Mouse (Mus musculus): Measurements from ENCODE around the gene Zfand2a. TPM values are rescaled to one million over a fixed set of nuclear protein-coding genes. Genes with fewer than 3 reads are reported as not detected.

Gene Zfand2a
- 0.60 and 0.61 TPM in 2 replicates for polyA plus RNA-seq (2012)

DNA sequence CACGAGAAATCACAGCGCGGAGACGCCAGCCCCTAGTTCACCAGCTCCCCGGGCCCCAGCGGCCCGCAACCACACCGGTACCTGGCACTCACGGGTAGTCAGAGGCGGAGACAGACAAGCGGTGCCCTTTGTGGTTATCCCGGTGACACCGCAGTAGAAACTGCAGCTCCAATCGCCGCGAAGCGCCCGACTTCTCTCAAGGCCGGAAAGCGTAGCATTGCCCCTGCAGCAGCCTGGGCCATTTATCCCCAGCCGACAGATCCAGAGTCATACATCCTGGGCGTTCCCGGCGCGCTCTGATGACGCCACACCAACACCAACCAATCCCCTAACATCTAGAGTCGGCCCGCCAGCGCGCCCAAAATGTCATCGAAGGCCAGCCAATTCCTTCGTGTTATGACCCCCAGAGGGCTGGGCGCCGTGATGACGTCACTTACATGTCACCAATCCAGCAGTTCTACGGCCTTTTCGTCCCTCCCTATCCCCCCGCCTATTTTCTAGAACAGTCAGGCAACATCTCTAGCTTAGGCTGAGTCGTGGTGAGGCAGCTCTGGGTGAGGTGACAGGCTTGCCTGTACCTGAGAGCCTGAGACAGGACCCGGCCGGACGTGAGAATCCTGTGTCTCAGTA is at the start of gene Zfand2a:
Gene Zfand2a (minus strand): TSS at position 365 of the 630 bp plus-strand sequence.
- Histone ChIP-seq H3K4me1 (ENCODE audit: control insufficient read depth) (peaks cover 27% of the 10 kb centered on the region), H3K9me3 (ENCODE audit: control insufficient read depth, low read length) (no peaks in the 10 kb centered on the region), H3K4me3 (replicated peaks) (peak within 1 kb of the TSS; percentile 91), H3K27me3 (ENCODE audit: control insufficient read depth) (no peaks in the 10 kb centered on the region), H3K36me3 (ENCODE audit: control insufficient read depth) (peaks cover 33% of the 10 kb centered on the region)
- TF ChIP-seq GATA1 (IDR thresholded peaks at IDR 0.05; ENCODE audit: low read length) (no peak), TAL1 (IDR thresholded peaks at IDR 0.05; ENCODE audit: low read length) (no peak)

DNA sequence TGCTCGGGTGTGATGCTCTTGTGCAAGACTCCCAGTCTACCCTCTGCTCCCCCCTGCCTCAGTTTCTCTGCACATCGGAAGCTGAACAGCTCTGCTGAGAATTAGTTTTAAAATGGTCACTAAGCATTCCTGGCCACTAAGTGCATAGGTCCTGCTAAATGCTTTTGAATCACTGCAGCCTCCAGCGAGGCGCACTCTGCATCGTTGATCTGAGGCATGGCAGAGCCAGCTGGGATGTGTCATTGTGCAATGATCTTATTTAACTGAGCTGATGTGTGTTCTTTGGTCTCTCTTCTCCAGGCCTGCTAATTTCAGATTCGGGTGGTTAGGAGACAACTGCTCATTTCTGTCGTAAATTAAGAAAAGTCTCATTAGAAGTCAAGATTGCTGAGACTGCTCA is 44.5 kb upstream of the Zfand2a start:
- no peak overlapping the region for H3K4me3 ChIP-seq (replicated peaks)
- H3K9me3 ChIP-seq (ENCODE audit: control insufficient read depth, low read length), result no peaks in the 10 kb centered on the region
- no peaks in the 10 kb centered on the region for H3K36me3 ChIP-seq (ENCODE audit: control insufficient read depth)
- H3K27me3 ChIP-seq (ENCODE audit: control insufficient read depth), result peaks cover 48% of the 10 kb centered on the region
- TF ChIP-seq GATA1 (IDR thresholded peaks at IDR 0.05; ENCODE audit: low read length) (no peak), TAL1 (IDR thresholded peaks at IDR 0.05; ENCODE audit: low read length) (no peak)
- no peaks in the 10 kb centered on the region for H3K4me1 ChIP-seq (ENCODE audit: control insufficient read depth)

DNA sequence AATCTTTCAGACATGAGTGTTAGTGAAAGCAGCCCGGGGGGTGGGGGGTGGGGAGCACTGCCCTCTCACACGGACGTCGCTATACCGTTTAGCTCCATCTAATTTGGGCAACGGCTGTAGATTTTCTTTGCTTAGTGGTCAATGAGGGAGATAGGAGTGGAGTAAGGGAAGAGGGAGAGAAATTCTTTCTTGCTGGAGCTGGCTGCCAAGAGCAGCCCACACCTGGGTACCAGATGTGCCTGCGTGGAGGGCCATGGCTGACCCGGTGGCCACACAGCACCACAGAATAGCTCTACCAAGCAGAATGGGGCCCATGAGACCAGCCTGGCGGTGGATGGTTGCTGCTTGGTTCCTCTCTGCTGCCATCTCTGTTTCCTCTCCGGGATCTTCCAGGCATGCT is 37.6 kb upstream of the Zfand2a start:
- no peak for TF ChIP-seq GATA1 (IDR thresholded peaks at IDR 0.05; ENCODE audit: low read length)
- Histone ChIP-seq H3K9me3 (ENCODE audit: control insufficient read depth, low read length) (no peaks in the 10 kb centered on the region), H3K4me3 (replicated peaks) (no peak overlapping the region), H3K36me3 (ENCODE audit: control insufficient read depth) (no peaks in the 10 kb centered on the region), H3K27me3 (ENCODE audit: control insufficient read depth) (peaks cover 3% of the 10 kb centered on the region), H3K4me1 (ENCODE audit: control insufficient read depth) (no peaks in the 10 kb centered on the region)

DNA sequence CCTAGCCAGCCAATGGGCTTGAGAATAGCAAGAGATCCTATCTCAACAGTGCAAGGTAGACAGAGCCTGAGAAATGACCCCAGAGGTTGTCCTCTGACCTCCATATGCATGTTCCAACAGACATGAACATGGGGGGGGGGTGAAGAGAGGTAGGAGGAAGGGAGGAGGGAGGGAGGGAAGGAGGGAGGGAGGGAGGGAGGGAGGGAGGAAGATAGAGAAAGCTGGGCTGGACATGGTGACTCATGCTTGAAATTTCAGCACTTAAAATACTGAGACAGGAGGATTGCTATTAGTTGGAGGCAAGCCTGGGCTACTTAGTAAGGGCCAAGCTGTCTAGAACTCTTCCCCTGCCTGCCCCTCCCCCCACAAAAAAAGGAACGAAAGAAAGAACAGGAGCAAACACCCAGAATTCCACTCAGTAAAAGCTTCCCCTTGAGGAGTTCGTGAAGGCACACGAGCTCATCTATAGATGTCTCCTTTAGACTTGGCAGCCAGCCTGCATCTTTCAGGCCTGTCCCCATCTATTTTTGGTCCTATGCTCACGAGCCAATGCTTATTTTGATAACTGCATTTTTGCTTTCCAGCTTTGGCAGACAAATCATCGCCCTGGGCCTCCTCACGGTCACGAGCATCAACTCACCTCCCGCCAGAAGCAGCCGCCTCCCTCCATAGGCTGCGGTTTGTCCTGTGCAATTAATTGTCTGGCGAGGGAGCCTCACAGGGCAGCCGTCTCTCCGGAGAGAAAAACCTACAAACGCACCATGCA is 35.9 kb upstream of the Zfand2a start:
- Histone ChIP-seq H3K27me3 (ENCODE audit: control insufficient read depth) (peaks cover 7% of the 10 kb centered on the region), H3K9me3 (ENCODE audit: control insufficient read depth, low read length) (no peaks in the 10 kb centered on the region), H3K36me3 (ENCODE audit: control insufficient read depth) (no peaks in the 10 kb centered on the region), H3K4me1 (ENCODE audit: control insufficient read depth) (no peaks in the 10 kb centered on the region), H3K4me3 (replicated peaks) (no peak overlapping the region)
- TF ChIP-seq TAL1 (IDR thresholded peaks at IDR 0.05; ENCODE audit: low read length) (no peak), GATA1 (IDR thresholded peaks at IDR 0.05; ENCODE audit: low read length) (no peak)

DNA sequence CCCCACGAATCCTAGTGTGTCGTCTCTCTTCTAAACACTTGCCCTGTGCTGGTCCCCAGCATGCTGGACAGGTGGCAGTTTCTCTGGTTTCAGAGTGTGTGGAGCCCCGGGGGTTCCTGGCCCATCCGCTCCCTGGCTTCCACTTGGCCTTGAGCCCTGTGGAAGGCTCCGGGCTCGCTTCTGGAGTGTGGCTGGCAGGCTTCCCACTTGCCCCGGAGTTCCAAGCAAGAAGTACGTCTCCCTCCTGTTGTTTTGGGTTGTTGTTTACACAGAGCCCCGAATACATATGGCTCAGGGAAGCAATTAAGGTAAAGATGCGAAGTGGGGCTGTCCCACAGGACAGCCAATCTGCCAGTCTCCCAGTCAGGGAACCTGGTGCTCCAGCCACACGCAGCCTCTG is 31.9 kb upstream of the Zfand2a start:
- Histone ChIP-seq H3K36me3 (ENCODE audit: control insufficient read depth) (no peaks in the 10 kb centered on the region), H3K27me3 (ENCODE audit: control insufficient read depth) (peaks cover 7% of the 10 kb centered on the region), H3K4me3 (replicated peaks) (no peak overlapping the region), H3K4me1 (ENCODE audit: control insufficient read depth) (no peaks in the 10 kb centered on the region), H3K9me3 (ENCODE audit: control insufficient read depth, low read length) (0 out of 2 replicates have a peak, but pooled peaks cover 2% of the 10 kb centered on the region)
- TF ChIP-seq GATA1 (IDR thresholded peaks at IDR 0.05; ENCODE audit: low read length) (no peak), TAL1 (IDR thresholded peaks at IDR 0.05; ENCODE audit: low read length) (no peak)

DNA sequence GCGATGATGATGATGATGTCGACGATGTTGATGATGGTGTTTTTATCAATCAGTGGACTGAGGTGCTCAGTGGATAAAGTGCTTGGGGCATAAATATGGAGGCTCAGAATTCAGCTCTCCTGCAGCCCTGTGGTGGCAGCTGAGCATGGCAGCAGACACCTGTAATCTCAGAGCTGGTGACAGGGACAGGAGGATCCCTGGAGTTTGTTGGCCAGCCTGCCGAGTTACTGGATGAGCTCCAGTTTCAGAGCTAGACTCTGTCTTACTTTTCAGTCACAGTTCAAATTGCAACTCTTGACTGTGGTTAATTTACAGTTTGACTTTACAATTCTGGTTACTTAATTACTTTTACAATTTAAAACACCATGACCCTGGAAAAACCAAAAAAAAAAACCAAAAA is 27.9 kb upstream of the Zfand2a start:
- H3K27me3 ChIP-seq (ENCODE audit: control insufficient read depth), result peaks cover 14% of the 10 kb centered on the region
- peaks cover 3% of the 10 kb centered on the region; the same call in 1 of the 2 replicates for H3K4me1 ChIP-seq (ENCODE audit: control insufficient read depth)
- 0 out of 2 replicates have a peak, but pooled peaks cover 2% of the 10 kb centered on the region for H3K9me3 ChIP-seq (ENCODE audit: control insufficient read depth, low read length)
- H3K36me3 ChIP-seq (ENCODE audit: control insufficient read depth), result no peaks in the 10 kb centered on the region
- H3K4me3 ChIP-seq (replicated peaks), result no peak overlapping the region
- TF ChIP-seq GATA1 (IDR thresholded peaks at IDR 0.05; ENCODE audit: low read length) (no peak), TAL1 (IDR thresholded peaks at IDR 0.05; ENCODE audit: low read length) (no peak)

DNA sequence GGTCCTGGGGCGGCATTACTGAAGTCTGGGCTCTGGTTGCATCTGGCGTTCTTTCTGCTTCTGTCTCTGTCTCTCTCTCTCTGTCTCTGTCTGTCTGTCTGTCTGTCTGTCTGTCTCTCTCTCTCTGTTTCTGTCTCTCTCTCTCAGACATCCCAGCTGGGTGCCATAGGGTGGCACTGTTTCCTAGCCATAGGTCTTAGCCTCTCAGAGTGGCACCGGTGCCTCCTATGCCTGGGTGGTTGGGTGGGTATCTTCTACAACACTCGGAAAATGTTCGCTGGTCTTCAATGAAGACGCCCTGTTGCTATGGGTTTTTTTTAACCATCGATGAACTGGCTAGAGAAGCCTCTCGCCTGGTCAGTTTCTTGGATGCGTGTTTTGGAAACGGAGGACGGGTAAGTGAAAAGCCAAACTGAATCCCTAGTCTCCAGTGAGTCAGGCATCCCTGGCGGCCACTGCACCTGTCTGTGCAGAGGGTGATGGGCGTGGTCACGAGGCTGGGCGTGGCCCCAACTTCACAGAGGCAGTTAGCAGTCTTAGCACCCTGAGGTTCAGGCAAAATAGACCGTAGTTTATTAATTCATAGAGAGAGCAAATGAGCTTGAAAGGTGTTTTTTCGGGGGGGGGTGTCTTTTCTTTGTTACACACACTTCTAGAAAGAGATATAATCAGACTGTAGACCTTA is 26.5 kb upstream of the Zfand2a start:
- TF ChIP-seq GATA1 (IDR thresholded peaks at IDR 0.05; ENCODE audit: low read length) (no peak), TAL1 (IDR thresholded peaks at IDR 0.05; ENCODE audit: low read length) (no peak)
- Histone ChIP-seq H3K4me3 (replicated peaks) (no peak overlapping the region), H3K4me1 (ENCODE audit: control insufficient read depth) (peaks cover 3% of the 10 kb centered on the region; the same call in 1 of the 2 replicates), H3K36me3 (ENCODE audit: control insufficient read depth) (no peaks in the 10 kb centered on the region), H3K9me3 (ENCODE audit: control insufficient read depth, low read length) (0 out of 2 replicates have a peak, but pooled peaks cover 2% of the 10 kb centered on the region), H3K27me3 (ENCODE audit: control insufficient read depth) (peaks cover 16% of the 10 kb centered on the region)

DNA sequence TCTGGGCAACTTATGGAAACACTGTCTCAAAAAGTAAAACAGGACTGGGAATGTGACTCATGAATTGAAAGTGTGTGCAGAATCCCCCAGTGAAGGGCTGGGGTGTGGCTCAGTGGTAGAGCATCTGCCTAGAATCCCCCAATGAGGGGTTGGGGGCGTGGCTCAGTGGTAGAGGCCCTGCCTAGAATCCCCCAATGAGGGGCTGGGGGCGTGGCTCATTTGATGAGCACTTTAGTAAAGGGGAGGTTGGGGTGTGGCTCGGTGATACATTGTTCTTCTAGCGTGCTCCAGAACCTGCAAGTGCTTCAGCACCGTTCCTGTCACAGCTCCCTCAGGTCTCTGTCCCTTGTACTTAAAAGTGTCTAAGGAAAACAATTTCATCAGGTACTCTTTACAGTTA is 21.9 kb upstream of the Zfand2a start:
- Histone ChIP-seq H3K4me1 (ENCODE audit: control insufficient read depth) (peaks cover 3% of the 10 kb centered on the region; the same call in 1 of the 2 replicates), H3K36me3 (ENCODE audit: control insufficient read depth) (no peaks in the 10 kb centered on the region), H3K9me3 (ENCODE audit: control insufficient read depth, low read length) (no peaks in the 10 kb centered on the region), H3K27me3 (ENCODE audit: control insufficient read depth) (peaks cover 32% of the 10 kb centered on the region), H3K4me3 (replicated peaks) (no peak overlapping the region)
- no peak for TF ChIP-seq TAL1 (IDR thresholded peaks at IDR 0.05; ENCODE audit: low read length)
- TF ChIP-seq GATA1 (IDR thresholded peaks at IDR 0.05; ENCODE audit: low read length), result no peak

DNA sequence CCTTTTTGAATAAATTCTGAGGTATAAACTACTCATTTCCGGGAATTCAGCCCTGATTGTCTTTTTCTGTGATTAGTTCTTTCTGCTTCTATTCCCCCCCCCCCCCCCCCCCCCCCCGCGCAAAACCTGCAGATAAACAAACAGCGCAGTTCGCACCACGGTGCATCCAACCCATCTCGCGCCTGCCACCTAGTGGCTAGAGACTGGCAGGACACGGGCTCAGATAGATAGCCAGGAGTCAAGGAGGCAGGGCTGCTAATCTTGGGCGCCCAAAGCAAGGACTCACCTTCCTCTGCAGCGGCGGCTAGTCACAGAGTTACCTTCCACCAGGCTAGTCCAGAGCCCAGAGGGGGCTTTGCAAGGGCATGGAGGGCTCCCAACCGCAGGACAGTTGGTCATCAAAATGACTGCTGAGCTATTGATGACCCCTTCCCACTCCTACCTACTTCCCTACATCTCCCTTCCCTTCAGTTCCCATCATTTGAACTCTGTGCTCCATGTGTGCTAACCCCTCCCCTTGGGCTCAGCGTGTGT is 20.8 kb upstream of the Zfand2a start:
- Histone ChIP-seq H3K9me3 (ENCODE audit: control insufficient read depth, low read length) (no peaks in the 10 kb centered on the region), H3K4me3 (replicated peaks) (no peak overlapping the region), H3K27me3 (ENCODE audit: control insufficient read depth) (peaks cover 27% of the 10 kb centered on the region), H3K4me1 (ENCODE audit: control insufficient read depth) (no peaks in the 10 kb centered on the region), H3K36me3 (ENCODE audit: control insufficient read depth) (no peaks in the 10 kb centered on the region)
- TF ChIP-seq TAL1 (IDR thresholded peaks at IDR 0.05; ENCODE audit: low read length), result no peak
- TF ChIP-seq GATA1 (IDR thresholded peaks at IDR 0.05; ENCODE audit: low read length), result no peak

Measured in erythroblast, embryonic 14.5 days (primary cell).